Mouse (Mus musculus) liver, postnatal 0 days (tissue): ENCODE measurements around the gene Rassf6.

Source experiments
- CTCF ChIP-seq: sonication (generic); IDR thresholded peaks from 2 replicates; pipeline ENCODE4 v1.5.1; 2016; ENCODE audit warnings: antibody characterized with exemption, low read depth
- EP300 ChIP-seq: IDR thresholded peaks from 2 replicates; pipeline ENCODE4 v1.6.1; 2016; ENCODE audit warnings: antibody characterized with exemption, low read depth, mild to moderate bottlenecking

DNA sequence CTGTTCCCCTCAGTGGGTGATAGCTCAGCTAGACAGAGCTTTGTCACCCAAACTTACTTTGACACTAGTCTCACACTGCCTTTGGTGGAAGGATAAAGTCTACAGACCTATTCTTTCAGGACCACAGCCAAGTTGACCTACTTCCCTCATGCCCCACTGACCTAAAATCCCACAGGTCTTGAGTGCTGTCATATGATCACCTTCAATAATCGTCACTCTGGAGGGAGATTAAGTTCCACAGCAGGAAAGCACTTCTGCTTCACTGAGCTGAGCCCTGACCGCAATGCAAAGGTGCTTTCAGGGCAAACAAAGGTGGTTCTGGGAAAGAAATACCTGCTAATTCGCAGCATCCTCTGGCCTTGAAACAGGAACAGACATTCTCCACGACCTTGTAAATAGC, 44.5 kb upstream of the Rassf6 start:
- no peak for TF ChIP-seq EP300
- TF ChIP-seq CTCF, result no peak
